Mouse (Mus musculus) forebrain, embryonic 10.5 days (tissue): ENCODE data around the gene L3mbtl3. TPM values are rescaled to one million over a fixed set of nuclear protein-coding genes. Genes with fewer than 3 reads are reported as not detected.

Source experiments
- DNase-seq: peaks from one replicate; pipeline ENCODE4 v3.0.0-alpha.2; 2017; ENCODE audit warnings: low spot score; ENCODE audit errors: extremely low spot score
- H3K27ac ChIP-seq: fragments of 300-500 bp; sonication (generic); 2 replicates; pipeline ENCODE4 v1.5.1; 2016; ENCODE audit warnings: mild to moderate bottlenecking
- H3K27me3 ChIP-seq: fragments of 300-500 bp; sonication (generic); 2 replicates; pipeline ENCODE4 v1.6.1; 2016; ENCODE audit warnings: mild to moderate bottlenecking; ENCODE audit not compliant: poor library complexity, severe bottlenecking
- H3K36me3 ChIP-seq: fragments of 300-500 bp; sonication (generic); replicated peaks from 2 replicates; pipeline ENCODE4 v1.6.1; 2016; ENCODE audit warnings: mild to moderate bottlenecking, moderate library complexity
- H3K4me1 ChIP-seq: fragments of 300-500 bp; sonication (generic); 2 replicates; pipeline ENCODE4 v1.6.1; 2016
- H3K4me3 ChIP-seq: fragments of 300-500 bp; sonication (generic); 2 replicates; pipeline ENCODE4 v1.5.1; 2016; ENCODE audit warnings: mild to moderate bottlenecking, moderate library complexity
- H3K9me3 ChIP-seq: fragments of 300-500 bp; sonication (generic); 2 replicates; pipeline ENCODE4 v1.6.1; 2016; ENCODE audit warnings: mild to moderate bottlenecking, moderate library complexity
- WGBS: fragments of 180-500 bp; shearing (Covaris S2); methylation state at CpG from one replicate; pipeline ENCODE4 v1.1.7; 2016; 5-methylcytosine and 5-hydroxymethylcytosine counted together
- polyA plus RNA-seq: library from polyadenylated mRNA; unstranded; fragments of >200 nt; fragmentation: Nextera tagmentation; extraction: Ambion mirVana; gene quantifications from 2 replicates; pipeline ENCODE4 v1.2.1, GENCODE M21; 2016

L3mbtl3 gene
- polyA plus RNA-seq, 1 experiment from 2014 or later: 18.5 TPM

- H3K9me3 ChIP-seq: no peaks in the 10 kb centered on the region
- no peak overlapping the region for H3K27ac ChIP-seq
- WGBS: 84% methylated on average over 3 of the region's 3 CpGs
- no peak overlapping the region for H3K4me3 ChIP-seq
- H3K27me3 ChIP-seq: no peaks in the 10 kb centered on the region
- DNase-seq: no peak
- no peaks in the 10 kb centered on the region for H3K4me1 ChIP-seq
- no peaks in the 10 kb centered on the region for H3K36me3 ChIP-seq
These were observed 111.9 kb downstream of the L3mbtl3 start for GRCm38 (mm10) chr10:26263744-26264459.

GRCm38 (mm10) chr10:26259908-26260307 is 115.9 kb downstream of the L3mbtl3 start:
- Histone ChIP-seq H3K4me3 (no peak overlapping the region), H3K27me3 (no peaks in the 10 kb centered on the region), H3K27ac (no peak overlapping the region), H3K36me3 (no peaks in the 10 kb centered on the region), H3K4me1 (no peaks in the 10 kb centered on the region), H3K9me3 (no peaks in the 10 kb centered on the region)
- 87% methylated on average over 4 of the region's 4 CpGs for WGBS
- no peak for DNase-seq

GRCm38 (mm10) chr10:26249426-26250165 is 126.2 kb downstream of the L3mbtl3 start:
- no peaks in the 10 kb centered on the region for H3K27me3 ChIP-seq
- 92% methylated on average over 7 of the region's 7 CpGs for WGBS
- H3K4me3 ChIP-seq: no peak overlapping the region
- H3K9me3 ChIP-seq: no peaks in the 10 kb centered on the region
- H3K4me1 ChIP-seq: no peaks in the 10 kb centered on the region
- H3K36me3 ChIP-seq: no peaks in the 10 kb centered on the region
- no peak for DNase-seq
- H3K27ac ChIP-seq: no peak overlapping the region

GRCm38 (mm10) chr10:26244466-26244865 is 131.3 kb downstream of the L3mbtl3 start:
- Histone ChIP-seq H3K36me3 (no peaks in the 10 kb centered on the region), H3K27ac (no peak overlapping the region), H3K4me1 (no peaks in the 10 kb centered on the region), H3K27me3 (no peaks in the 10 kb centered on the region), H3K9me3 (no peaks in the 10 kb centered on the region), H3K4me3 (no peak overlapping the region)
- WGBS: 91% methylated on average over 6 of the region's 6 CpGs
- no peak for DNase-seq

- Histone ChIP-seq H3K36me3 (no peaks in the 10 kb centered on the region), H3K27me3 (no peaks in the 10 kb centered on the region), H3K4me1 (no peaks in the 10 kb centered on the region), H3K9me3 (no peaks in the 10 kb centered on the region), H3K27ac (no peak overlapping the region), H3K4me3 (no peak overlapping the region)
- 86% methylated on average over 3 of the region's 3 CpGs for WGBS
- no peak for DNase-seq
These were observed 132.6 kb downstream of the L3mbtl3 start for GRCm38 (mm10) chr10:26243203-26243602.

GRCm38 (mm10) chr10:26239090-26239489 is 136.7 kb downstream of the L3mbtl3 start:
- 85% methylated on average over 1 of the region's 1 CpGs for WGBS
- DNase-seq: no peak
- Histone ChIP-seq H3K4me3 (no peak overlapping the region), H3K36me3 (no peaks in the 10 kb centered on the region), H3K27ac (no peak overlapping the region), H3K9me3 (no peaks in the 10 kb centered on the region), H3K27me3 (no peaks in the 10 kb centered on the region), H3K4me1 (no peaks in the 10 kb centered on the region)

GRCm38 (mm10) chr10:26238559-26238958 is 137.2 kb downstream of the L3mbtl3 start:
- Histone ChIP-seq H3K36me3 (no peaks in the 10 kb centered on the region), H3K9me3 (no peaks in the 10 kb centered on the region), H3K27ac (no peak overlapping the region), H3K4me1 (no peaks in the 10 kb centered on the region), H3K27me3 (no peaks in the 10 kb centered on the region), H3K4me3 (no peak overlapping the region)
- DNase-seq: no peak
- WGBS: 61% methylated on average over 4 of the region's 4 CpGs

- 89% methylated on average over 3 of the region's 3 CpGs for WGBS
- no peaks in the 10 kb centered on the region for H3K36me3 ChIP-seq
- H3K27ac ChIP-seq: no peak overlapping the region
- no peak for DNase-seq
- H3K4me3 ChIP-seq: no peak overlapping the region
- peaks cover 3% of the 10 kb centered on the region; the same call in 1 of the 2 replicates for H3K4me1 ChIP-seq
- H3K27me3 ChIP-seq: no peaks in the 10 kb centered on the region
- H3K9me3 ChIP-seq: no peaks in the 10 kb centered on the region
These were observed 143.6 kb downstream of the L3mbtl3 start for GRCm38 (mm10) chr10:26232071-26232653.

- no peak within 1 kb of the TSS for H3K27ac ChIP-seq
- no peaks in the 10 kb centered on the region for H3K9me3 ChIP-seq
- no peak within 1 kb of the TSS for H3K4me3 ChIP-seq
- DNase-seq: no peak
- no peaks in the 10 kb centered on the region for H3K36me3 ChIP-seq
- WGBS: 82% methylated on average over 4 of the region's 4 CpGs
- H3K4me1 ChIP-seq: peaks cover 3% of the 10 kb centered on the region; the same call in 1 of the 2 replicates
- H3K27me3 ChIP-seq: no peaks in the 10 kb centered on the region
These were observed 146.3 kb downstream of the L3mbtl3 start, which contains the start of gene Samd3 for GRCm38 (mm10) chr10:26229488-26229887. Gene Samd3 (plus strand): TSS chr10:26229707.

- H3K4me1 ChIP-seq: peaks cover 3% of the 10 kb centered on the region; the same call in 1 of the 2 replicates
- no peaks in the 10 kb centered on the region for H3K9me3 ChIP-seq
- H3K36me3 ChIP-seq: no peaks in the 10 kb centered on the region
- H3K27ac ChIP-seq: no peak overlapping the region
- H3K27me3 ChIP-seq: no peaks in the 10 kb centered on the region
- H3K4me3 ChIP-seq: no peak overlapping the region
- DNase-seq: no peak
These were observed 147.6 kb downstream of the L3mbtl3 start for GRCm38 (mm10) chr10:26228187-26228586.

GRCm38 (mm10) chr10:26226734-26227133 is 149.0 kb downstream of the L3mbtl3 start:
- no peak overlapping the region for H3K27ac ChIP-seq
- H3K27me3 ChIP-seq: no peaks in the 10 kb centered on the region
- H3K4me1 ChIP-seq: peaks cover 3% of the 10 kb centered on the region; the same call in 1 of the 2 replicates
- H3K36me3 ChIP-seq: no peaks in the 10 kb centered on the region
- H3K4me3 ChIP-seq: no peak overlapping the region
- 83% methylated on average over 2 of the region's 2 CpGs for WGBS
- H3K9me3 ChIP-seq: no peaks in the 10 kb centered on the region
- DNase-seq: no peak

- Histone ChIP-seq H3K27ac (no peak overlapping the region), H3K9me3 (no peaks in the 10 kb centered on the region), H3K27me3 (no peaks in the 10 kb centered on the region), H3K36me3 (no peaks in the 10 kb centered on the region), H3K4me3 (no peak overlapping the region), H3K4me1 (peaks cover 3% of the 10 kb centered on the region; the same call in 1 of the 2 replicates)
- 91% methylated on average over 5 of the region's 5 CpGs for WGBS
- DNase-seq: no peak
These were observed 149.5 kb downstream of the L3mbtl3 start for GRCm38 (mm10) chr10:26226241-26226640.
